Mouse (Mus musculus) frontal cortex, postnatal 36 days (tissue): ENCODE data around the gene Neurl4.

Experiments used
- DNase-seq, 2 experiments: peaks; one replicate each; pipeline ENCODE4 v3.0.0; 2022; ENCODE audit warnings: low spot score in 2 of 2

Gene Neurl4

GRCm38 (mm10) chr11:69932254-69932653 is 31.4 kb downstream of the Neurl4 start:
- no peak for DNase-seq

DNA sequence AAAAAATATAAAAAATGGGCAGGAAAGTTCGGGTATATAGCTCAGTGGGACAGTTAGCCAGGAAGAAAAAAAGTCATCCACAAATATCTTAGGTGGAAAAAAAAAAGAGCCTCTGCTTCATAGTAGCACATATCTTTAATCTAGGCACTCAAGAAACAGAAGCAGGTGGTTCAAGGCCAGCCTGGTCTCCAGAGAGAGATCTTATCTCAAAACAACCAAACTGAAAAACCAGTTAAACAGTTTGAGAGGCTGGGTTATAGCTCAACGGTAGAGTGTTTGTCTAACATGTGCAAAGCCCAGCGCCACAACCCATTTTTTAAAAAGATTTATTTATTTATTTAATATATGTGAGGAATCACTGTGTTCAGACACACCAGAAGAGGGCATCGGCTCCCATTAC is 32.2 kb downstream of the Neurl4 start:
- no peak for DNase-seq

DNA sequence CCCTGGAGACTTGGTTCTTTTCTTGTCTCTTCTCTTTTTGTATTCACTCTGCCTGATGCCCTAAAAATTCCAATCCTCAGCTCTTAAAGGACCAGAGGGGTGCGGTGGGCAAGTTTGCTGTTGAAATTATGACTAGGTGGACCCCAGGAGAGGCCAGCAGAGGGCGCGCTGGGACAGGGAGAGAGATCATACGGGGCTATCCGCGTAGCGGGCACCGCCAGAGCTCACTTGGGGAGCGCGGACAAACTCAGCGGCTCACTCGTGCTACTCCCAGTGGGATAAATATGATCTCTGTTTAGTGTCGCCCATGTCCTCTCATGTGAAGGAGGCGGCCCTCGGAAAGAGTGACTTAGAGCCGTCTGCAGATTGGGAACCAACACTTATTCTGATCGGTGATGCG is 33.3 kb downstream of the Neurl4 start:
- peak; percentile 83 to 91 for DNase-seq

DNA sequence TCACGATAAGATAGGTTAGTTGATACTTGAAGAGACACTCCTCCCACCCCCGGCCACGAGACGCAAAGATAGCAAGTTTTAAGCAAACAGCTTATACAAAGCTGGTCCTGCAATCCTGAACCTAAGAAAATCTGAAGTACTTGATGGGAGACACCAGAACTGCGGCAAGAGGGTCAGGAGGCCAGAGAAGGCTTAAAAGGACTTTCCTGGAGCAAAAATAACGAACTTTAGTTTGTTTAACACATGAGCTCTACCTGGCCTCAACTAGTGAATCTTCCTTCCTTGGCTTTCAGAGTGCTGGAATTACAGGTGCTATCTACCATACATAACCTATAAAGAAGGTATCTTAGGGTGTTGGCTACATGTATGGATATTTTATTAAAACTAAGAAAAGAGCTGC is 33.8 kb downstream of the Neurl4 start:
- DNase-seq: no peak

DNA sequence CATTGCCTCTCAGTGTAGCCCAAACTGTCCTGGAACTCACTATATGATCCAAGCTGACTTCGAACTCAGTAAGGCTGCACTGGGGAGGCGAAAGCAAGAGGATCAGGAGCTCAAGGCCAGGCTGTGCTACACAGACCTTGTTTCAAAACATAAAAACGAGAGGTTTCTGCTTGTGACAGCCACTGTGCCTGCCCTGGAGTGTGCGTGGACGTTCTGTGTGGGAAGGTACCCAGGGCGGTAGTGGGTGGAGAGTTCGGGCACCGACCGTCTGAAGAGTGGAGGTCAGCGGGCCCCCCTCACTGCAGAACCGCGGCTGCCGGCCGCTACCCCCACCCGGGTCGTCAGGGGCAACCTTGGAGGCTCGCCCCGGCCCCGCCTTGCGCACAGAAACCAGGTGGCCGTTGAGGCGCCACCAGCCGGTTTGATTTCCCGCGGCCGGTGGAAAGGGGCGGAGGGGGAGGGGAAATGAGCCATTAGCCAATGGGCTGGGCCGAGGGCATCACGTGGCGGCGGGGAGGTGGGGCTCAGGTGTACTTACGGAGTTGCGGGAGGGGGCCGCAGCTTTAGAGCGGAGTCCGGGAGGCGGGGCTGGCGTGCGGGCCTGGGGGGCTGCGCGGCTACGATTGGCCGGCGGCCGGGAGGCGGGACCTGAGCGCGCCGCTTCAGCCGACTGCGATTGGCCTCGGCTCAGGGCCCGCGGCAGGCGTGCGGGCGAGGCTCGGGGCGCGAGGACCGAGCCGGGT is 34.4 kb downstream of the Neurl4 start, which contains the start of gene Ybx2:
TSS of gene Ybx2 (plus strand) at position 660 of the 743 bp plus-strand sequence.
- peak; percentile 81 to 86 for DNase-seq

GRCm38 (mm10) chr11:69936156-69936555 is 35.3 kb downstream of the Neurl4 start:
- DNase-seq: no peak

GRCm38 (mm10) chr11:69936714-69937347 is 36.0 kb downstream of the Neurl4 start:
- no peak for DNase-seq

DNA sequence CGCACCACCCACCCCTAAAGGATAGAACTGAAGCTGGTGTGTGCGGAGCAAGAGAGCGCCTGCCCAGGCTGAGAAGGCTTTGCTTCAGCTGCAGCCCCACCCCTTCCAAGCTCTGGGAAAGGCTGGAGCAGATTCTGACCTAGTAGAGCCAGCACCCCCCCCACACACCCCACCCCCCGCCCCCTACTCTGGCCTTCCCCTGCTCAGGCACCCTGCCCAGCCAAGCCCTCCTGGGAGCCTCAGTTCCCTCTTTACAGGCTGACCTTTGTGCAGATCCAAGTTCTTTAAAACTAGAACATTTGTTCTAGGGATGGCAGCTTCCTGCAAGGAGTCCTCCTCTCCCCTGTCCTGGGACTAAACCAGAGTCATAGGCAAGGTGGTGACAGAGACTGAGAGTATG is 36.5 kb downstream of the Neurl4 start:
- no peak for DNase-seq

DNA sequence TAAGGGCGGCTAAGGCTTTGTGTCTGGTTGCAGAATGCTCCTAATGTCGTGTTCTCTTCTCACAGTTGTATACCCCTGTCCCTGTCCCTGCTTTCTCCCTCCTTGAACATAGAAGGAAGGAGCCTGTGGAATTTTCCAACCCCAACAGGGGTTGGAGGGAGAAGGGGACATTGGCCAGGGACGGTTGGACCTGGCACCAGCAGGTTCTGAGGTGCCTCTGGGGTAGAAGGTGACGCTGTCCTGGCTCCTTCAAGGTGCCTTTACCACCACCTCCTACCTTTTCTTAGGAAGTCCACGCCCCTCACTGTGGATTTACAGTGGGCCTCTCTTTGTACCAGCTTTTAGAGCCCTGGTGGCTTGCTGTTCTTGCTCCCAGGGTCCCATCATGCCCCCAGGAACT is 37.0 kb downstream of the Neurl4 start:
- no peak for DNase-seq

DNA sequence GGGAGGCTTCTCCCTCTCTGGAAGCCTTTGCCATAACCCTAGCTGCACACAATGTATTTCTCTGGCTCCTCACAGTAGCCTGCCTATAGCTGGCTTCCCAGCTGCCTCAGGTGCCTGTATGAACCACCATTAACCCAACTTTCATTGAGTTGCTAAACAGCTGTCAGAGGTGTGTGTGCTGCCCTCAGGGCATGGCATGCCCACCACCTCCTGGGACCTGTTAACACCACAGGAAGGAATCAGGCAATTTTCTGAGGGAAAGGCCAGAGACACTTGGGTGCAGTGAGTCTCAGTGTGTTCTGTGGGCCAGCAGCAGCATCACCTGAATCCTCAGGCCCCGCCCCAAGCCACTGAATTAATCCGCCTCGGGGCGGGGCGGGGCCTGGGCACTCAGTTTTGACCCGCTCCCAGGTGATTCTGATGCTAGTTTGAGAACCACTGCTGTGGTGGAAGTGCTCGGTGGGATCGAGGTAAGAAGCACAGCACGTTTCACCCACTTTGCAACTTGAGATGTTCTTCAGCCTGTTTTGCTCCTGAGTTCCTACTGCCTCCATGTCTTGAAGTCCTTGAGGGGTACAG is 37.6 kb downstream of the Neurl4 start:
- no peak for DNase-seq

GRCm38 (mm10) chr11:69939181-69939580 is 38.3 kb downstream of the Neurl4 start:
- no peak for DNase-seq

DNA sequence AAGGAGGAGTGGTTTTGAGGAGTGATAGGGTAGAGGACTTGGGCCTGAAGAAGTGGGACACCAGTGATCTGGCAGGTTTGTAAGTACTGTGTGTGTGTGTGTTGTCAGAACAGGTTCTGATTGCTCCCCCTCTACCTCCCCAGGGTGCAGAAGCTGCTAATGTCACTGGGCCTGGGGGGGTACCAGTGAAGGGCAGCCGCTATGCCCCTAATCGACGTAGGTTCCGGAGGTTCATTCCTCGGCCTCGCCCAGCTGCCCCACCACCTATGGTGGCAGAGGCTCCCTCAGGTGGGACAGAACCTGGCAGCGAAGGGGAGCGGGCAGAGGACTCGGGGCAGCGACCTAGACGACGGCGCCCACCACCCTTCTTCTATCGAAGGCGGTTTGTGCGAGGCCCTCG is 38.9 kb downstream of the Neurl4 start:
- DNase-seq: no peak

- DNase-seq: no peak
These were observed 40.1 kb downstream of the Neurl4 start for GRCm38 (mm10) chr11:69940962-69941361.

- DNase-seq: no peak
These were observed 44.3 kb downstream of the Neurl4 start for GRCm38 (mm10) chr11:69945216-69945615.

GRCm38 (mm10) chr11:69945997-69946891 is 45.4 kb downstream of the Neurl4 start:
- no peak for DNase-seq

- DNase-seq: no peak
These were observed 46.6 kb downstream of the Neurl4 start for GRCm38 (mm10) chr11:69947337-69948065.

GRCm38 (mm10) chr11:69948066-69948762 is 47.3 kb downstream of the Neurl4 start, which contains the start of gene Slc2a4:
Slc2a4 (minus strand) TSS chr11:69948188.
- peak; percentile 27 to 40 for DNase-seq

- peak; percentile 63 to 84 for DNase-seq
These were observed 47.9 kb downstream of the Neurl4 start for GRCm38 (mm10) chr11:69948763-69949150.

DNA sequence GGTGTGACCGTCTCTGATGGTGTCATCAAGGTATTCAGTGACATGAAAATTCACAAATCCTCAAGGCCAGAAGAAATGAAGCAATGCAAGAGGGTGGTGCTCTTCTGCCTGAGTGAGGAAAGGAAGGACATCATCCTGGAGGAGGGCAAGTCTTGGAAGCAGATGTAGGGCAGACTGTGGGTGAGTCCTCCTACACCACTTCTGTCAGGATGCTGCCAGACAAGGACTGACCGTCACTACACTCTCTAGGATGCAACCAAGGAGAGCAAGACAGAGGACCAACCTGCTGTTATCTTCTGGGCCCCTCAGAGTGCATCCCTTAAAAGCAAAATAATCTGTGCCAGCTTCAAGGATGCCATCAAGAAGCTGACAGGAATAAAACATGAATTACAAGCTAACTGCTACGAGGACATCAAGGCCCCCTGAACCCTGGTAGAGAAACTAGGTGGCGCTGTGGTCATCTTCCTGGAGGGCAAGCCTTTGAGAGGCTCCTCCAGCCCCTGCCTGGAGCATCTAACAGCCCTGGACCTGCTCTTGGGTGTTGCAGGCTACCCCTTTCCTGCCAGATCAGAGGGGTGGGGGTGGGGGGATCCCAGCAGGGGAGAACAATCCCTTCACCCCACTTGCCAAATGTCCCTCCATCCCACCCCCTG is 50.1 kb downstream of the Neurl4 start:
- no peak for DNase-seq

DNA sequence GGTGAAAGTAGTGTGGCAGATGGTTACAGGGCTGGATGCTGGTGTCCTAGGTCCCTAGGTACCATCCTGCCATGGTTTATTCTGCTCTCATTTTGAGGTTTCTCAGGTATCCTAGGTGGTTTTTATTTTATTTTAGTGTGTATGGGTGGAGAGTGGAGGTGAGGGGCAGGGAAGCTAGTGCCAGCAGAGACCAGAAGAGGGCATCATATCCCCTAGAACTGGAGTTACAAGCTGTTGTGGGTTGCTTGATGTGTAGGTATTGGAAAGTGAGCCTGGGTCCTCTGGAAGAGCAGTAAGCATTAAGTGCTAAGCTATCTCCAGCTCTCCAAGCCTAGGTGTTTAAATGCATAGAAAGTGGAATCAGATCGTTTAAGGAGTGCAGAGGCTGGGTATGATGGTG is 51.4 kb downstream of the Neurl4 start:
- DNase-seq: no peak
